ENCODE assay signal across 14 mouse cellular contexts in genomic region chr7:28182320-28182719, GRCm38 (mm10). TPM values are rescaled to one million over a fixed set of nuclear protein-coding genes. Genes with fewer than 3 reads are reported as not detected.
"Had no signal": no experiment of that assay in that cellular context is flagged by ENCODE, and none has a peak within 500 bp of the region (broad histone marks: within the 10 kb centered on the region; RNA-seq: fewer than 3 reads in every experiment).

No protein-coding gene starts in this region.

- H3K27ac ChIP-seq: kidney, postnatal 0 days; layer of hippocampus, adult 2 months; limb, embryonic 10.5 days; midbrain, embryonic 13.5 days had no signal

- H3K27me3 ChIP-seq: liver, embryonic 15.5 days; midbrain, embryonic 13.5 days had no signal

- H3K4me3 ChIP-seq: layer of hippocampus, adult 2 months; limb, embryonic 10.5 days; liver, embryonic 15.5 days had no signal

- ATAC-seq: midbrain, embryonic 13.5 days had no signal

- DNase-seq: kidney, adult 8-10 months; kidney, postnatal 4 days; lung, adult 2 months; lung, postnatal 14 days; right cerebral cortex, postnatal 14 days; thymus, adult 18-20 months; thymus, postnatal 25 days had no signal

RNA-seq across cellular contexts. Expression of gene 9530053A07Rik, which starts 53.1 kb away (rescaled TPM):
- polyA plus RNA-seq: limb, embryonic 14.5 days; liver, embryonic 11.5 days; liver, embryonic 15.5 days had no signal
